Mouse (Mus musculus) lung, adult 2 months (tissue): ENCODE results near the gene Cacna1c.

Source experiments
- CTCF ChIP-seq: fragments of 200-500 bp; IDR thresholded peaks from 2 replicates; pipeline ENCODE4 v1.5.1; 2011; ENCODE audit warnings: mild to moderate bottlenecking, low read length, control low read depth; ENCODE audit not compliant: insufficient read depth
- POLR2A ChIP-seq: fragments of 200-500 bp; IDR thresholded peaks from 2 replicates; pipeline ENCODE4 v1.6.1; 2011; ENCODE audit warnings: low read depth, mild to moderate bottlenecking, control low read depth, low read length, borderline replicate concordance; ENCODE audit errors: extremely low read depth

GRCm38 (mm10) chr6:118561745-118562609 is 634.2 kb downstream of the Cacna1c start, which contains the start of gene Ankrd26:
- TF ChIP-seq CTCF (no peak), POLR2A (peak; percentile 80; the same call in 1 of the 2 replicates)
